Mouse (Mus musculus) midbrain, embryonic 10.5 days (tissue): Measurements from ENCODE around the gene Tomm6. TPM values are rescaled to one million over a fixed set of nuclear protein-coding genes. Genes with fewer than 3 reads are reported as not detected.
A peak's percentile ranks its signal among the peaks of the same experiment; 100 is the strongest.

Experiments
- DNase-seq: peaks from one replicate; pipeline ENCODE4 v3.0.0-alpha.2; 2017; ENCODE audit warnings: low spot score
- H3K27ac ChIP-seq: fragments of 300-500 bp; sonication (generic); replicated peaks from 2 replicates; pipeline ENCODE4 v1.5.1; 2016; ENCODE audit warnings: mild to moderate bottlenecking
- H3K27me3 ChIP-seq: fragments of 300-500 bp; sonication (generic); 2 replicates; pipeline ENCODE4 v1.6.1; 2016; ENCODE audit warnings: low read depth, mild to moderate bottlenecking; ENCODE audit not compliant: poor library complexity, severe bottlenecking
- H3K36me3 ChIP-seq: fragments of 300-500 bp; sonication (generic); 2 replicates; pipeline ENCODE4 v1.6.1; 2016; ENCODE audit warnings: mild to moderate bottlenecking, moderate library complexity
- H3K4me1 ChIP-seq: fragments of 300-500 bp; sonication (generic); 2 replicates; pipeline ENCODE4 v1.6.1; 2016
- H3K4me3 ChIP-seq: fragments of 300-500 bp; sonication (generic); 2 replicates; pipeline ENCODE4 v1.5.1; 2016; ENCODE audit warnings: mild to moderate bottlenecking, moderate library complexity
- H3K9me3 ChIP-seq: fragments of 300-500 bp; sonication (generic); replicated peaks from 2 replicates; pipeline ENCODE4 v1.6.1; 2016; ENCODE audit warnings: mild to moderate bottlenecking
- WGBS: fragments of 180-500 bp; shearing (Covaris S2); methylation state at CpG from one replicate; pipeline ENCODE4 v1.1.7; 2016; 5-methylcytosine and 5-hydroxymethylcytosine counted together
- polyA plus RNA-seq: library from polyadenylated mRNA; unstranded; fragments of >200 nt; fragmentation: Nextera tagmentation; extraction: Ambion mirVana; gene quantifications from 2 replicates; pipeline ENCODE4 v1.2.1, GENCODE M21; 2016

Tomm6 gene
- polyA plus RNA-seq, 1 experiment from 2014 or later: 364 TPM

- H3K27me3 ChIP-seq: peaks cover 22% of the 10 kb centered on the region
These were observed 19.8 kb upstream of the Tomm6 start for GRCm38 (mm10) chr17:47707961-47708360.

DNA sequence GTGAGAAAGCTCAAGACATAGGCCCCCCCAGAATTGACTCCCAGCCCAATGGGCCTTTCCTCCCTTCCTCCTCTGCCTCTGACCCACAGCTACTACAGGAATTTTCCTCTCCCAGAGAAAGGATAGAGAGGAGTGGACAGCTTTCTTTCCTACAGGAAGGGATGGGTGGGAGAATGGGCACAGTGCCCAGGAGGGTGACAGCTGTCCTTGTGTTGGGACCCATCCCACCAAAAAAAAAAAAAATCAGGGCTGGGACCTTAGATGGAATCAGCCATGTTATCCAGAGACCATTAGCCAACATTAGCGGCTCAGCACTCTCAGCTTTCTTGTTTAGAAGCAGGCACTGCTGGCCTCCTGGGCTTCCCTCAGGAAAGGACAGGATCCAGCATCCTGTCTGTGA lies 18.0 kb upstream of the Tomm6 start:
- 85% methylated on average over 1 of the region's 1 CpGs for WGBS
- DNase-seq: no peak

More at GRCm38 (mm10) chr17:47707961-47708360, 19.8 kb upstream of the Tomm6 start:
- H3K4me3 ChIP-seq: no peak overlapping the region
- 86% methylated on average over 3 of the region's 3 CpGs for WGBS
- H3K4me1 ChIP-seq: peaks cover 8% of the 10 kb centered on the region
- peaks cover 15% of the 10 kb centered on the region for H3K36me3 ChIP-seq
- no peaks in the 10 kb centered on the region for H3K9me3 ChIP-seq
- DNase-seq: no peak
- no peak overlapping the region for H3K27ac ChIP-seq

GRCm38 (mm10) chr17:47704692-47705091 lies 16.5 kb upstream of the Tomm6 start:
- H3K27ac ChIP-seq: no peak overlapping the region
- peaks cover 37% of the 10 kb centered on the region for H3K27me3 ChIP-seq
- WGBS: 78% methylated on average over 4 of the region's 4 CpGs
- H3K4me3 ChIP-seq: no peak overlapping the region
- H3K36me3 ChIP-seq: peaks cover 47% of the 10 kb centered on the region
- no peaks in the 10 kb centered on the region for H3K9me3 ChIP-seq
- DNase-seq: no peak
- peaks cover 25% of the 10 kb centered on the region for H3K4me1 ChIP-seq

More for the DNA sequence above, 18.0 kb upstream of the Tomm6 start:
- Histone ChIP-seq H3K27ac (no peak overlapping the region), H3K4me1 (peaks cover 21% of the 10 kb centered on the region), H3K4me3 (no peak overlapping the region), H3K9me3 (no peaks in the 10 kb centered on the region), H3K36me3 (peaks cover 33% of the 10 kb centered on the region), H3K27me3 (peaks cover 37% of the 10 kb centered on the region)

DNA sequence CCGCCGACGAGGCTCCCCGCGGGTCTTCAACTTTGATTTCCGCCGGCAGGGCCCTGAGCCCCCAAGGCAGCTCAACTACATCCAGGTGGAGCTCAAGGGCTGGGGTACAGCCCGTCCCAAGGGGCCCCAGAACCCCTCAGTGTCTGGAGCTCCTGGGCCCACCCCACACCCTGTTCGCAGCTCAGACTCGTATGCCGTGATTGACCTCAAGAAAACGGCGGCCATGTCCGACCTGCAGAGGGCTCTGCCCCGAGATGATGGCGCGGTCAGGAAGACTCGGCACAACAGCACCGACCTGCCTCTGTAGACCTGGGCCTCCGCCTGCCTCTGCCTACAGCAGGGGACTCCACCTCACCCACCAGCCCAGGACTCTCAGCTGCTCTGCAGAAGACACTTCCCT lies 15.4 kb upstream of the Tomm6 start:
- H3K4me3 ChIP-seq: peak overlapping the region; percentile 16; the same call in 1 of the 2 replicates
- H3K9me3 ChIP-seq: no peaks in the 10 kb centered on the region
- H3K27ac ChIP-seq: peak overlapping the region; percentile 0; the same call in 1 of the 2 replicates
- peaks cover 26% of the 10 kb centered on the region for H3K4me1 ChIP-seq
- H3K27me3 ChIP-seq: peaks cover 37% of the 10 kb centered on the region
- 28% methylated on average over 20 of the region's 20 CpGs for WGBS
- DNase-seq: no peak
- H3K36me3 ChIP-seq: peaks cover 56% of the 10 kb centered on the region

DNA sequence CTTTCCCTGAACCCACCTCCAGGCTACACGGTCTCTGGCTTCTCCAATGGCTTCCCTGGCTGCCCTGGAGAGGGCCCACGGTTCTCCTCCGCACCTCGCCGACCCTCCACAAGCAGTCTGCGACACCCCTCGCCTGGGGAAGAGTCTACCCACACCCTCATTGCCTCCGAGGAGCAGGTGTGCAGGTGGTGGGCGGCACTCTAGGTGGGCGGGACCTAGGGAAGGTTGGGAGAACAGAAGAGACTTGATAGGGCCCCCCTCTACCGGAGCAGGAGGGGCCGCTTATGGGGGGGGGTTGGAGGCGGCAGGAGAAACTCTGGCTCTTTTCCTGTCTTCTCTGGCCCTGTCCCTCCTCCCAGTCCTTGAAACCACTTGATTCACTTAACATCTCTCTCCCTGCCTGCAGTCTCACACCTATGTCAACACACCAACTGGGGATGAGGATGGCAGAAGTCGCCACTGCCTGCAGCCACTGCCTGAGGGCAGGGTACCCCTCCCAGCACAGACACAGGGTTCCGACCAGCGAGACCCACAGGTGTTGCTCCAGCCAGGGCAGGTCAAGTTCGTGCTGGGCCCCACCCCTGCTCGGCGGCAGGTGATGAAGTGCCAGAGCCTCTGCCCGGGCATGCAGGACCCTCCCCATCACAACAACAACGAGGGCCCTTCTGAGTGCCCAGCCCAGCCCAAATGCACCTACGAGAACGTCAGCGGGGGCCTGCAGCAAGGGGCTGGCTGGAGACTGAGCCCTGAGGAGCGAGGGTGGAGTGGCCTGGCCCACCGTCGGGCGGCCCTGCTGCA lies 14.6 kb upstream of the Tomm6 start:
- Histone ChIP-seq H3K27me3 (peaks cover 37% of the 10 kb centered on the region), H3K36me3 (peaks cover 63% of the 10 kb centered on the region), H3K4me3 (peak overlapping the region; percentile 14; the same call in 1 of the 2 replicates), H3K9me3 (no peaks in the 10 kb centered on the region), H3K27ac (peak overlapping the region; percentile 0; the same call in 1 of the 2 replicates), H3K4me1 (peaks cover 26% of the 10 kb centered on the region)
- 42% methylated on average over 28 of the region's 28 CpGs for WGBS
- DNase-seq: no peak

GRCm38 (mm10) chr17:47701793-47702192 lies 13.6 kb upstream of the Tomm6 start:
- H3K27ac ChIP-seq: no peak overlapping the region
- H3K4me3 ChIP-seq: no peak overlapping the region
- peaks cover 40% of the 10 kb centered on the region for H3K27me3 ChIP-seq
- no peaks in the 10 kb centered on the region for H3K9me3 ChIP-seq
- DNase-seq: no peak
- 85% methylated on average over 9 of the region's 9 CpGs for WGBS
- H3K36me3 ChIP-seq: peaks cover 65% of the 10 kb centered on the region
- peaks cover 26% of the 10 kb centered on the region for H3K4me1 ChIP-seq

DNA sequence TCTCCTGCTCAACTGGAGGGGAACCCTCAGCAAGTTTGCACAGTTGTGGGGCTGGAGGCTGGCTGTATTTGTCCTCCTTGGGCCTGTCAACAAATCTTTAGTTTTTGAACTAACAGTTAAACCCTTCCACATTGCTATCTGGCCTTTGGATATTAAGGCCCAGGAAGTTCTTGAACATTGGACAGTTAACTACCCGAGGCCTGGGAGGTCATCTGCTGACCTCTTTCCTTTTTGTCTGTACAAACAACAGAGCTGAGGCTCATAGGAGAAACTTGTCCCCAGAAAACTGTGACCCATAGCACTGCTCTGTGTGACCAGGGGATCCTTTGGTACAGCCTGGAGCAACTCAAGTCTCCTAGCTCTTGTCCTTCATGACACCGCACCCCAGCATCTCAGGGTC lies 10.9 kb upstream of the Tomm6 start:
- DNase-seq: no peak
- Histone ChIP-seq H3K36me3 (peaks cover 59% of the 10 kb centered on the region), H3K9me3 (no peaks in the 10 kb centered on the region), H3K27me3 (peaks cover 34% of the 10 kb centered on the region), H3K4me1 (peaks cover 45% of the 10 kb centered on the region), H3K27ac (no peak overlapping the region), H3K4me3 (no peak overlapping the region)
- WGBS: 84% methylated on average over 2 of the region's 2 CpGs

GRCm38 (mm10) chr17:47698156-47698555 lies 10.0 kb upstream of the Tomm6 start:
- peaks cover 52% of the 10 kb centered on the region for H3K36me3 ChIP-seq
- no peak for DNase-seq
- peaks cover 33% of the 10 kb centered on the region for H3K27me3 ChIP-seq
- H3K27ac ChIP-seq: no peak overlapping the region
- H3K4me3 ChIP-seq: no peak overlapping the region
- H3K9me3 ChIP-seq: no peaks in the 10 kb centered on the region
- 89% methylated on average over 10 of the region's 10 CpGs for WGBS
- peaks cover 47% of the 10 kb centered on the region for H3K4me1 ChIP-seq

DNA sequence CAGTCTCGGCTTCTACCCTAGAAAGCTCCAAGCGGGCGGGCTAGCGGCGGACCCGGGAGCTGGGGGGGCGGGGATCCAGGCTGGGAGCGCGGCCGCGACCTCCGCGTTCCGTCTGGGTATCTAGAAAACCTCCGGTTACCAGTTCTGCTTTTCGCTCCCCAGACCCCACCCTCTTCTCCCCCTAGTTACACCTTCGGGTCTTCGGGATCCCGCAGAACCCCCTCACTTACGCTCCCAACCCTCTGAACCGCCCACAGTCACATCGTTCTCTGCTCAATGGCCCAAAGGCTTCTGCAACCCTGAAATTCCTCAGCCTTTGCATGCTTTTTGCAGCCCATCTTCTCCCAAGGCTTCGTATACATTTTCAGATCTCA lies 7.1 kb upstream of the Tomm6 start:
- peaks cover 44% of the 10 kb centered on the region for H3K27me3 ChIP-seq
- DNase-seq: no peak
- WGBS: under 1% methylated on average over 21 of the region's 23 CpGs

GRCm38 (mm10) chr17:47694503-47695336 lies 6.5 kb upstream of the Tomm6 start, which contains the start of gene Prickle4:
Gene Prickle4, minus strand, starts transcription at chr17:47694736.
- peak; percentile 100 for DNase-seq
- WGBS: under 1% methylated on average over 82 of the region's 82 CpGs
- H3K36me3 ChIP-seq: peaks cover 18% of the 10 kb centered on the region
- H3K9me3 ChIP-seq: no peaks in the 10 kb centered on the region
- H3K4me3 ChIP-seq: peak within 1 kb of the TSS; percentile 80
- H3K27me3 ChIP-seq: peaks cover 50% of the 10 kb centered on the region
- peaks cover 33% of the 10 kb centered on the region for H3K4me1 ChIP-seq
- H3K27ac ChIP-seq: peak within 1 kb of the TSS; percentile 92

More for the DNA sequence above, 7.1 kb upstream of the Tomm6 start:
- peaks cover 24% of the 10 kb centered on the region for H3K36me3 ChIP-seq
- H3K4me1 ChIP-seq: peaks cover 33% of the 10 kb centered on the region
- H3K27ac ChIP-seq: peak overlapping the region; percentile 92
- peak overlapping the region; percentile 80 for H3K4me3 ChIP-seq
- H3K9me3 ChIP-seq: no peaks in the 10 kb centered on the region

DNA sequence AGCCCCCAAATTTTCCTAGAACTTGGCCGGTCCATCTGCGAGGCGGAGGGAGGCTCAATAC lies 6.1 kb upstream of the Tomm6 start, which contains the start of gene Gm21981:
TSS of gene Gm21981 (minus strand) at position 14 of the 61 bp plus-strand sequence.
- 0% methylated on average over 3 of the region's 3 CpGs for WGBS
- H3K4me1 ChIP-seq: peaks cover 36% of the 10 kb centered on the region
- H3K9me3 ChIP-seq: no peaks in the 10 kb centered on the region
- peaks cover 55% of the 10 kb centered on the region for H3K27me3 ChIP-seq
- H3K4me3 ChIP-seq: peak within 1 kb of the TSS; percentile 80
- peaks cover 14% of the 10 kb centered on the region for H3K36me3 ChIP-seq
- H3K27ac ChIP-seq: peak within 1 kb of the TSS; percentile 92
- DNase-seq: no peak

GRCm38 (mm10) chr17:47693671-47694441 lies 5.7 kb upstream of the Tomm6 start:
- H3K4me1 ChIP-seq: peaks cover 40% of the 10 kb centered on the region
- H3K27ac ChIP-seq: peak overlapping the region; percentile 92
- 32% methylated on average over 13 of the region's 13 CpGs for WGBS
- peaks cover 56% of the 10 kb centered on the region for H3K27me3 ChIP-seq
- no peak for DNase-seq
- no peaks in the 10 kb centered on the region for H3K9me3 ChIP-seq
- H3K36me3 ChIP-seq: peaks cover 10% of the 10 kb centered on the region
- peak overlapping the region; percentile 80 for H3K4me3 ChIP-seq
